Mouse (Mus musculus): ENCODE measurements around the gene Atn1. TPM values are rescaled to one million over a fixed set of nuclear protein-coding genes. Genes with fewer than 3 reads are reported as not detected.

Gene Atn1
- polyA plus RNA-seq, 1 experiment from 2014 or later = 17.1 TPM

GRCm38 (mm10) chr6:124740211-124740887, 16.0 kb downstream of the Atn1 start:
- ATAC-seq (ENCODE audit: insufficient number of reproducible peaks, insufficient read depth, low FRiP score, low TSS enrichment, low read depth) = peak; percentile 43; the same call in 1 of the 2 replicates

GRCm38 (mm10) chr6:124739231-124739796, 17.0 kb downstream of the Atn1 start:
- 83% methylated on average over 10 of the region's 10 CpGs for WGBS
- peak overlapping the region; percentile 73; the same call in 1 of the 2 replicates for H3K4me2 ChIP-seq
- H3K36me3 ChIP-seq = peaks cover 28% of the 10 kb centered on the region
- no peaks in the 10 kb centered on the region for H3K27me3 ChIP-seq
- ATAC-seq (ENCODE audit: insufficient number of reproducible peaks, insufficient read depth, low FRiP score, low TSS enrichment, low read depth) = no peak
- H3K4me3 ChIP-seq (replicated peaks) = 0 out of 2 replicates have a peak overlapping the region, but pooled peaks have one; percentile 57
- no peaks in the 10 kb centered on the region for H3K9me3 ChIP-seq
- peaks cover 25% of the 10 kb centered on the region for H3K4me1 ChIP-seq (replicated peaks)
- H3K27ac ChIP-seq = peak overlapping the region; percentile 100
- H3K9ac ChIP-seq (replicated peaks) = no peak overlapping the region

More at GRCm38 (mm10) chr6:124740211-124740887, 16.0 kb downstream of the Atn1 start:
- Histone ChIP-seq H3K9ac (replicated peaks) (peak overlapping the region; percentile 90), H3K27me3 (no peaks in the 10 kb centered on the region), H3K4me1 (replicated peaks) (peaks cover 32% of the 10 kb centered on the region), H3K36me3 (peaks cover 38% of the 10 kb centered on the region), H3K9me3 (no peaks in the 10 kb centered on the region), H3K4me3 (replicated peaks) (peak overlapping the region; percentile 57), H3K4me2 (peak overlapping the region; percentile 73), H3K27ac (peak overlapping the region; percentile 100)
- WGBS = under 1% methylated on average over 29 of the region's 29 CpGs

- Histone ChIP-seq H3K36me3 (peaks cover 21% of the 10 kb centered on the region), H3K4me1 (replicated peaks) (peaks cover 25% of the 10 kb centered on the region), H3K27ac (peak within 1 kb of the TSS; percentile 100), H3K27me3 (no peaks in the 10 kb centered on the region), H3K4me2 (peak within 1 kb of the TSS; percentile 73; the same call in 1 of the 2 replicates), H3K9ac (replicated peaks) (no peak within 1 kb of the TSS; the same call in 1 of the 2 replicates), H3K9me3 (no peaks in the 10 kb centered on the region), H3K4me3 (replicated peaks) (peak within 1 kb of the TSS; percentile 57; the same call in 1 of the 2 replicates)
- 27% methylated on average over 15 of the region's 15 CpGs for WGBS
- no peak for ATAC-seq (ENCODE audit: insufficient number of reproducible peaks, insufficient read depth, low FRiP score, low TSS enrichment, low read depth)
These were observed 17.8 kb downstream of the Atn1 start, which contains the start of gene Ptpn6 for GRCm38 (mm10) chr6:124738511-124739023. Gene Ptpn6 (minus strand): TSS chr6:124738714.

- WGBS = 91% methylated on average over 11 of the region's 11 CpGs
These were observed 19.3 kb downstream of the Atn1 start for GRCm38 (mm10) chr6:124737040-124737439.

GRCm38 (mm10) chr6:124734417-124734816, 21.9 kb downstream of the Atn1 start:
- Histone ChIP-seq H3K4me2 (no peak overlapping the region), H3K4me3 (replicated peaks) (no peak overlapping the region), H3K4me1 (replicated peaks) (peaks cover 22% of the 10 kb centered on the region), H3K36me3 (peaks cover 8% of the 10 kb centered on the region; the same call in 1 of the 2 replicates), H3K27me3 (no peaks in the 10 kb centered on the region), H3K9me3 (no peaks in the 10 kb centered on the region), H3K27ac (no peak overlapping the region), H3K9ac (replicated peaks) (no peak overlapping the region)
- 89% methylated on average over 3 of the region's 3 CpGs for WGBS
- ATAC-seq (ENCODE audit: insufficient number of reproducible peaks, insufficient read depth, low FRiP score, low TSS enrichment, low read depth) = no peak

More at GRCm38 (mm10) chr6:124737040-124737439, 19.3 kb downstream of the Atn1 start:
- Histone ChIP-seq H3K9me3 (no peaks in the 10 kb centered on the region), H3K27ac (no peak overlapping the region), H3K4me2 (no peak overlapping the region), H3K36me3 (peaks cover 8% of the 10 kb centered on the region; the same call in 1 of the 2 replicates), H3K4me1 (replicated peaks) (peaks cover 33% of the 10 kb centered on the region), H3K9ac (replicated peaks) (no peak overlapping the region), H3K27me3 (no peaks in the 10 kb centered on the region), H3K4me3 (replicated peaks) (no peak overlapping the region)
- no peak for ATAC-seq (ENCODE audit: insufficient number of reproducible peaks, insufficient read depth, low FRiP score, low TSS enrichment, low read depth)

GRCm38 (mm10) chr6:124732476-124733370, 23.6 kb downstream of the Atn1 start:
- no peak overlapping the region for H3K9ac ChIP-seq (replicated peaks)
- 53% methylated on average over 19 of the region's 19 CpGs for WGBS
- H3K27me3 ChIP-seq = no peaks in the 10 kb centered on the region
- H3K36me3 ChIP-seq = no peaks in the 10 kb centered on the region
- H3K27ac ChIP-seq = 0 out of 2 replicates have a peak overlapping the region, but pooled peaks have one; percentile 2
- H3K4me3 ChIP-seq (replicated peaks) = no peak overlapping the region
- no peak overlapping the region for H3K4me2 ChIP-seq
- H3K9me3 ChIP-seq = no peaks in the 10 kb centered on the region
- peaks cover 9% of the 10 kb centered on the region; the same call in 1 of the 2 replicates for H3K4me1 ChIP-seq (replicated peaks)
- no peak for ATAC-seq (ENCODE audit: insufficient number of reproducible peaks, insufficient read depth, low FRiP score, low TSS enrichment, low read depth)

- Histone ChIP-seq H3K4me1 (replicated peaks) (peaks cover 9% of the 10 kb centered on the region; the same call in 1 of the 2 replicates), H3K36me3 (no peaks in the 10 kb centered on the region), H3K27ac (no peak overlapping the region), H3K4me2 (no peak overlapping the region), H3K27me3 (no peaks in the 10 kb centered on the region), H3K9ac (replicated peaks) (no peak overlapping the region), H3K4me3 (replicated peaks) (no peak overlapping the region), H3K9me3 (no peaks in the 10 kb centered on the region)
- WGBS = 79% methylated on average over 7 of the region's 7 CpGs
- no peak for ATAC-seq (ENCODE audit: insufficient number of reproducible peaks, insufficient read depth, low FRiP score, low TSS enrichment, low read depth)
These were observed 25.3 kb downstream of the Atn1 start for GRCm38 (mm10) chr6:124731038-124731437.

GRCm38 (mm10) chr6:124729850-124730705, 26.2 kb downstream of the Atn1 start:
- Histone ChIP-seq H3K4me2 (no peak overlapping the region), H3K4me1 (replicated peaks) (peaks cover 9% of the 10 kb centered on the region; the same call in 1 of the 2 replicates), H3K4me3 (replicated peaks) (no peak overlapping the region), H3K9me3 (no peaks in the 10 kb centered on the region), H3K36me3 (no peaks in the 10 kb centered on the region), H3K9ac (replicated peaks) (no peak overlapping the region), H3K27me3 (no peaks in the 10 kb centered on the region), H3K27ac (no peak overlapping the region)
- ATAC-seq (ENCODE audit: insufficient number of reproducible peaks, insufficient read depth, low FRiP score, low TSS enrichment, low read depth) = no peak
- WGBS = 77% methylated on average over 8 of the region's 8 CpGs

GRCm38 (mm10) chr6:124728621-124729020, 27.7 kb downstream of the Atn1 start:
- no peak for ATAC-seq (ENCODE audit: insufficient number of reproducible peaks, insufficient read depth, low FRiP score, low TSS enrichment, low read depth)
- H3K27me3 ChIP-seq = no peaks in the 10 kb centered on the region
- WGBS = 90% methylated on average over 10 of the region's 10 CpGs

GRCm38 (mm10) chr6:124724472-124724871, 31.9 kb downstream of the Atn1 start:
- Histone ChIP-seq H3K36me3 (no peaks in the 10 kb centered on the region), H3K4me3 (replicated peaks) (no peak overlapping the region), H3K27me3 (no peaks in the 10 kb centered on the region), H3K9ac (replicated peaks) (no peak overlapping the region), H3K4me2 (no peak overlapping the region), H3K4me1 (replicated peaks) (no peaks in the 10 kb centered on the region), H3K9me3 (no peaks in the 10 kb centered on the region), H3K27ac (no peak overlapping the region)
- 86% methylated on average over 10 of the region's 10 CpGs for WGBS
- no peak for ATAC-seq (ENCODE audit: insufficient number of reproducible peaks, insufficient read depth, low FRiP score, low TSS enrichment, low read depth)

More at GRCm38 (mm10) chr6:124728621-124729020, 27.7 kb downstream of the Atn1 start:
- Histone ChIP-seq H3K9me3 (no peaks in the 10 kb centered on the region), H3K4me1 (replicated peaks) (peaks cover 9% of the 10 kb centered on the region; the same call in 1 of the 2 replicates), H3K4me3 (replicated peaks) (no peak overlapping the region), H3K36me3 (no peaks in the 10 kb centered on the region), H3K27ac (no peak overlapping the region), H3K4me2 (no peak overlapping the region), H3K9ac (replicated peaks) (no peak overlapping the region)
